Mouse (Mus musculus): Measurements from ENCODE around the gene Cacng4.

Gene Cacng4

GRCm38 (mm10) chr11:107720264-107721021 lies 73.9 kb downstream of the Cacng4 start:
- in situ Hi-C loops (cut with MboI, MseI), result no loop called here

GRCm38 (mm10) chr11:107716332-107716938 lies 77.9 kb downstream of the Cacng4 start, which contains the start of gene Cacng1:
TSS of gene Cacng1 (minus strand) at chr11:107716522.
- in situ Hi-C loops (cut with MboI, MseI), result no loop called here

DNA sequence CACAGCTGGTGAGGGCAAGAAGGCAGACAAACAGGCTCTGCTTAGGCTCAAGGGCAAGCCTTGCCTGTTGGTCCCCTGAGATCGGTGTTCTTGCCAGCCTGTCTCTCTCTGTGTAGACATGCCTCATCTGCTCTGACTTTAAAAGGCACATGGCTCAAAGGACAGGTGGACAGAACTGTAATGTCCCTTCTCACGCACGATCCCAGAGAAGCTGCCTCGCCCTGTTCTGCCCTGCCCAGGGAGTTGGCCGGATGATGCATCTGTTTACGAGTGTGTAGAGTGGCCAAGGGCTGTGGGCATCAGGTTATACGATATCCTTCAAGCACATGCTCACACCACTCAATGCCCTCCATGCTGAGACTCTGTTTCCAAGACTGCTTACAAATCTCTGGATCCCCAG lies 80.0 kb downstream of the Cacng4 start:
- in situ Hi-C loops (cut with MboI, MseI), result no loop called here

DNA sequence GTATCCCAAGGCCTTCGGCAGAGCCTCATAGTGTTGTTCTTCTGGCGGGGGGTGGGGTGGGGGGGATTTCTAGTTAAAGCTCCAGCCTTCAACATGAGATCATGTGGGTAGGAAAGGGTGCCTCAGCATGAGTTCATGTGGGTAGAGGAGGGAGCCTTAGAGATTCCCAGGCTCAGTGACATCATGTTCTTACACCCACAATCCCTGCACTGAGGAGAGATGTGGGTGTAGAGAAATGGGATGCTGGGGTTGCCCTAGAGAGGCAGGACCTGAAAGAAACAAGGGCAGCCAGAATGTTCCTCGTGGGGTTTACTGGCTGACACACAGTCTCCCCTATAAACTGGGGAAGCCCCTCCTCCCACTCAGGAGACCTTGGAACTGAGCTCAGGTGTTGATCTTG lies 84.0 kb downstream of the Cacng4 start:
- in situ Hi-C loops (cut with MboI, MseI), result no loop called here

GRCm38 (mm10) chr11:107707897-107708610 lies 86.3 kb downstream of the Cacng4 start:
- in situ Hi-C loops (cut with MboI, MseI), result no loop called here

DNA sequence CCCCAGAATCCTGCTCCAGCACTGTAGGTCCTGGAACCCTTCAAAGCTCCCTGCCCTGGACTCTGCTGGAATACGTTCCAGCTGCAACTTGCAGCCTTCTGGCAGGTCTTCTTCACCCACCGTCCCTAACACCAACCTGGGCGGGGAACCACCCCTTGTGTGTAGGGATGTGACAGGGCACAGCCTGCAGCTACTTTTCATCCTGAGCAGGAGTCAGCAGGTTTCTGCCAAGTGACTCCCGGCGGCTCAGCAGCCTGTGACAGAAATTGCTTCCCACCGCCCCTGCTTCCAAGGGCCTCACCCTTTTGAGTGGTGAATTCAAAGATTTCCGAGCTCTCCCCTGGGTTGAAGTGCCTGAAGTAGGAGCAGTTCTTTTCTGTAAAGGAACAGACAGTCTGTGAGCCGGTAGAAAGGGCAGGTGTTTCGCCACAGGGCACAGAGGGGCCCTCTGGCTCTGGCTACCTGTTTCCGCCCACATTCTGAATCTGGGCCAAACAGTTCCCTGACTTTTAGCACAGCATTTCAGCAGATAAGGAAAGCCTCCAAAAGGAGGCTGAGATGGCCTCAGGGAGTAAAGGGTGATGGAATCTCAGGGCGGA lies 88.8 kb downstream of the Cacng4 start:
- in situ Hi-C loops (cut with MboI, MseI), result no loop called here

GRCm38 (mm10) chr11:107705060-107705459 lies 89.3 kb downstream of the Cacng4 start:
- in situ Hi-C loops (cut with MboI, MseI), result no loop called here

DNA sequence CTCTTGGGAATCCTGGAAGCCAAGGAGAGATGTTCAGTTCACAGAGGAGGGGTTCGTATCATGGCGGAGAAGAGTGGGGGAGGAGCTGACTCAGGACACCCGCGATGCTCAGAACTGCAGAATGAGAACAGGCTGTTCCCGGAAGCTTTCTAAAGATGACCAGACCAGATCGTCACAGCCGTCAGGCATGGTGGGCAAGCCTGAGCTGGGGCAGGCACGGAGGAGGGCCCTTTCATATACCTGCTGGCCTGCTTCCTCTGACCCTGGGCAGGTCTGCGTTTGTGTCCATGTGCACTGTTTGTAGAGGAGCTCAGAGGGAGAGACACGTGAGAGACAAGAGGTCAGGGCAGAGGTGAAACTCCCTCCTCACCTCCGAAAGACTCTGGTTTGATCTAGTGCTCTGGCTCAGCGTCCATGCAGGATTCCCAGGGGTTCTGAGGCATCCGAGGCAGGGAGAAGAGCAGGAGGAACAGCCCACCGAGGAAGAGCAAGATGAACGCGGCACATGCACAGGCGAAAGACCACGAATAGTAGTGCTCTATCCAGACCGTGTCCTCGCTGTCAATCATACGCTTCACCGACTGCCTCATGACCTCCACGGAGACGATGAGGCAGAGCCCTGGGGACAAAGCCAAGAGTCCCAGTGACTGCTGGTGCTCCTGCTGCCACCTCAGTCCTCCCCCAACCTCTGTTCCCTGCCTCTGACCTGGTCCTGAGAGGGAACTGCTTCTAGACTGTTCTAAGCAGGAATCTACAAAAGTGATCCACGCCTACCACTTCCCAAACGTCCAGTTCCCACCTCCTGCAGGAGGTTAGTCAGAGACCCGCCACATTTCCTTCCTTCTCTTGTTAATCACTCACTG lies 90.9 kb downstream of the Cacng4 start:
- in situ Hi-C loops (cut with MboI, MseI), result no loop called here

DNA sequence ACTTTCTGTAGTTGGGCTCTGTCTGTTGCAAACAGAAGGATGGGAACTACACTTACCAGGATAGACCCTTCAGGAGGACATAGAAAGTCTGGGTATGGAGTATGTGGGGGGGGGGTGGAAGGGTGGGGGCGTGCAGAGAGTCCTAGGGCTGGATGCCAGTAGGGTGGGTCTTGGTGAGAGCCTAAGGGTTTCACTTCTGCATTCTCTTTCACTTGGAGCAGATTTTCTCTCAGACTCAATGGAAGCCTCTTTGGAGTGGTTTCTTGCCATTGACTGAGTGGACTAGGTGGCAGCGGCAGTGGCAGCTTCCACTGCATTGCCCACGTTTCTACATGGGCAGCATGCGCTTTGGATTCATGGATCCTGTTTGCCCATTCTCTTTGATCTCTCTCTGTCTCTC lies 94.4 kb downstream of the Cacng4 start:
- in situ Hi-C loops (cut with MboI, MseI), result no loop called here

DNA sequence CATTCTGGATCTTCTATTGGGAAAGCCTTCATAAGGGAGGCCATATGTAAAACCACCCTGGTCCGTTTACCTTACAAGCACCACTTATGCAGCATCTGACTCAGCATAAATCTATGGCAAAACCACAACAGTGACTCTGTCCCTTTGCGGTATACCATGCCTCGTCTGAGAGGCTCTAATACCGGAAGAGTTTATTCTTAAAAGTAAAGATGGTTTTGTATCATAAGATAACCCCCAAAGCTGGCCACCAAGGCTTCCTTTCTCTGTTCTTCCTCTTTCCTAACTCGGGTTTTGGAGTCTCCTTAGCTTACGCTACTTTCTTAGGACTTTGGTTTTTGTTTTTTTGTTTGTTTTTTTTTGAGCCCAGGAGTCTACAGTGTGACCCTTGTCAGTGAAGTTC lies 101.0 kb downstream of the Cacng4 start:
- in situ Hi-C loops (cut with MboI, MseI), result no loop called here

- in situ Hi-C loops (cut with MboI, MseI), result no loop called here
These were observed 102.8 kb downstream of the Cacng4 start for GRCm38 (mm10) chr11:107691569-107691968.

- in situ Hi-C loops (cut with MboI, MseI), result no loop called here
These were observed 105.9 kb downstream of the Cacng4 start for GRCm38 (mm10) chr11:107688480-107688879.

- in situ Hi-C loops (cut with MboI, MseI), result no loop called here
These were observed 108.1 kb downstream of the Cacng4 start for GRCm38 (mm10) chr11:107686290-107686689.

GRCm38 (mm10) chr11:107683544-107684465 lies 110.6 kb downstream of the Cacng4 start:
- in situ Hi-C loops (cut with MboI, MseI), result no loop called here

DNA sequence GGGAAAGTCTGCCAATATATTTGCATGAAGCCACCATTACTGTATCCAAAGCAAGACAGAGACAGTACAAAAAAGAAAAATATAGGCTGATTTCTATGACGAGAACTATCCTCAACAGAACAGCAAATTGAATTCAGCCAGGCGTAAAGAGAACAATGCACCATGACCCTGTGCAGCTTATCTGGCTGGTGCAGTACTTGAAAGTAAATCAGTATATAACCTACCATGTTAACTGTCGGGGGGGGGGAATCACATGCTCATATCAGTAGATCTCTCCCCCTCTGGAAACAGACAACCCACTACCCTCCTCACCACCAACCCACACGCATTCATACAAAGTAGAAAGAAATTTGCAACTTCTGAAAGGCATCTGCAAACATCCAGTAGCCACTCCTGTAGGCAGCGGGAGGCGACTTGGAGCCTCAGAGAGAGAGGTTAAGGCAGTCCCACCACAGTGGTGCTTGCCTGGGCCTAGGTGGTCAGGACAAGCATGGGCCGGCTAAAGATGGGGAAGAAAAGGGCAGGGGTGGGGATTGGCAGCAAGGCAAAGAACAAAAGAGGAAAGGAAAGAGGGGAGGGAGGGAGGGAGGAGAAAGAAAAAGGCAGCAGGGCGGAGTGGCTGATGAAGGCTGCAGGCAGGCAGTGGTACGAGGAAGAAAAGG lies 111.5 kb downstream of the Cacng4 start:
- in situ Hi-C loops (cut with MboI, MseI), result no loop called here
